Mouse (Mus musculus) embryonic facial prominence, embryonic 15.5 days (tissue): ENCODE data around the gene Chat. TPM values are rescaled to one million over a fixed set of nuclear protein-coding genes. Genes with fewer than 3 reads are reported as not detected.

Experiments used
- ATAC-seq: fragments of 200-750 bp; cut with Nextera tagmentation; 2 replicates; pipeline ENCODE4 v1.8.0; 2017; ENCODE audit warnings: low read depth, moderate TSS enrichment; ENCODE audit not compliant: insufficient number of reproducible peaks, low FRiP score, low TSS enrichment
- H3K27ac ChIP-seq: fragments of 300-500 bp; sonication (generic); replicated peaks from 2 replicates; pipeline ENCODE4 v1.5.1; 2015; ENCODE audit warnings: mild to moderate bottlenecking, inconsistent platforms
- H3K27me3 ChIP-seq: fragments of 300-500 bp; sonication (generic); 2 replicates; pipeline ENCODE4 v1.6.1; 2015; ENCODE audit warnings: inconsistent platforms
- H3K36me3 ChIP-seq: fragments of 300-500 bp; sonication (generic); 2 replicates; pipeline ENCODE4 v1.6.1; 2015; ENCODE audit warnings: mild to moderate bottlenecking, inconsistent platforms
- H3K4me1 ChIP-seq: fragments of 300-500 bp; sonication (generic); 2 replicates; pipeline ENCODE4 v1.6.1; 2015; ENCODE audit warnings: inconsistent platforms
- H3K4me2 ChIP-seq: fragments of 300-500 bp; sonication (generic); replicated peaks from 2 replicates; pipeline ENCODE4 v1.6.1; 2015; ENCODE audit warnings: mild to moderate bottlenecking, inconsistent platforms
- H3K4me3 ChIP-seq: fragments of 300-500 bp; sonication (generic); replicated peaks from 2 replicates; pipeline ENCODE4 v1.5.1; 2015; ENCODE audit warnings: mild to moderate bottlenecking, inconsistent platforms
- H3K9ac ChIP-seq: fragments of 300-500 bp; sonication (generic); 2 replicates; pipeline ENCODE4 v1.6.1; 2015; ENCODE audit warnings: inconsistent platforms
- H3K9me3 ChIP-seq: fragments of 300-500 bp; sonication (generic); replicated peaks from 2 replicates; pipeline ENCODE4 v1.6.1; 2016; ENCODE audit warnings: inconsistent platforms
- WGBS: fragments of 180-500 bp; shearing (Covaris S2); methylation state at CpG from one replicate; pipeline ENCODE4 v1.1.7; 2015; 5-methylcytosine and 5-hydroxymethylcytosine counted together
- polyA plus RNA-seq: library from polyadenylated mRNA; unstranded; fragments of >200 nt; fragmentation: Nextera tagmentation; extraction: Ambion mirVana; gene quantifications from 2 replicates; pipeline ENCODE4 v1.2.1, GENCODE M21; 2015

Gene Chat
- polyA plus RNA-seq: 0.05 TPM in 1 of 2 replicates, not detected in the other

DNA sequence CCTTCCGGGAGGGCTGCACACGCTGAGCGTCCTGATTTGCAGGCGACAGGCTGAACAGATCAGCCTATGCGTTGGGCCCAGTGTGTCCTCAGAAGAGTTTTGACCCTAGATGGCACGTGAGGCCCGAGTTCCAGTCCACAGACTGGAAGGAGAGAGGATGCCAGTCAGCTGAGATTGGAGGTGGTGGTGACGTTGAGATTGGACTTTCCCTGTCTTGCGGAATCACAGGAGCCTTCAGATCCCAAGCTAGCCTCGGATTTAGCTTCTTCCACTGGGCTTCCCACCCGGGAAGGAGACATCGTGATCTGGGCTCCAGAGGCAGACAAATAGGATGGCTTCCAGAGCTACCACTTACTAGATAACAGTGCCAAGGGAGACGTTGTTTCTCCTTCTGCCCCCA, at the start of gene Chat:
Gene Chat (minus strand): TSS at position 101 of the 400 bp plus-strand sequence.
- Histone ChIP-seq H3K9me3 (no peaks in the 10 kb centered on the region), H3K36me3 (no peaks in the 10 kb centered on the region), H3K27ac (no peak within 1 kb of the TSS), H3K9ac (no peak within 1 kb of the TSS), H3K4me1 (peaks cover 27% of the 10 kb centered on the region), H3K4me2 (peak within 1 kb of the TSS; percentile 81), H3K27me3 (peaks cover 86% of the 10 kb centered on the region), H3K4me3 (peak within 1 kb of the TSS; percentile 42)
- no peak for ATAC-seq
- 16% methylated on average over 13 of the region's 13 CpGs for WGBS

DNA sequence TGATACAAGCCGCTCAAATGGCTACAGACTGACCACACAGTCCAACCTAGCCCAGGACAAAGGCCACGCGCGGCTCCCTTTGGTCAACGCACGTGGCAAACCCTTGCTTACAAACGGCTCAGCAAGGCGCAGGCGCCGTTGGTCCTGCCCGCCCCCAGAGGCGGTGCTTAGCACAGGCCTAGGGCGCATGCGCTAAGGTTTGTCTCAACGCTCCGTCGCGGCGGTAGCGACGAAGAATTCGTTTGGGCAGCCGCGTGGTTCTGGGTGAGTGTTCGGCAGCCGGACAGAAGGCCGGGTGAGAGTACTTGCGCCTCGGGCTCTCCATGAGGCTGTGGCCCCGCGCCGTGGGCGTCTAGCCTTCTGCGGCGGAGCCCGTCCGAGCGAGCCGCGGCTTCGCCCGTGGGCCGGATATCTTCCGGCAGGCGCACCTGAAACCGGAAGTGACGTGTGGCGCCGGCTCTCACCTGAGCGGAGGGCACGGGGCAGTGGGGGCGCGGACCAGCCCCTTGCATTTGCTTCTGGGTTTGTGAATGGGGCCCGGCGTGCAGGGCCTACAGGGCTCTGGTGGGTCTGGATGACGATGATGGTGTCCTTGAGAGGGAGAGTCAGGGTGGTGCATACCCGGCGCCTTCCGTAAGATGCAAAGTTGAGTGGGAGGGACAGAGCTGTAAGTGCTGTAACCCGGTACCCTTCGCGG, 47.7 kb upstream of the Chat start, which contains the start of gene Ercc6:
Gene Ercc6 (plus strand): TSS at position 186 of the 697 bp plus-strand sequence.
- Histone ChIP-seq H3K4me1 (peaks cover 19% of the 10 kb centered on the region), H3K27ac (peak within 1 kb of the TSS; percentile 82), H3K4me2 (peak within 1 kb of the TSS; percentile 72), H3K9me3 (no peaks in the 10 kb centered on the region), H3K9ac (peak within 1 kb of the TSS; percentile 66), H3K27me3 (no peaks in the 10 kb centered on the region), H3K4me3 (peak within 1 kb of the TSS; percentile 90), H3K36me3 (peaks cover 15% of the 10 kb centered on the region)
- under 1% methylated on average over 62 of the region's 62 CpGs for WGBS
- ATAC-seq: peak; percentile 93

DNA sequence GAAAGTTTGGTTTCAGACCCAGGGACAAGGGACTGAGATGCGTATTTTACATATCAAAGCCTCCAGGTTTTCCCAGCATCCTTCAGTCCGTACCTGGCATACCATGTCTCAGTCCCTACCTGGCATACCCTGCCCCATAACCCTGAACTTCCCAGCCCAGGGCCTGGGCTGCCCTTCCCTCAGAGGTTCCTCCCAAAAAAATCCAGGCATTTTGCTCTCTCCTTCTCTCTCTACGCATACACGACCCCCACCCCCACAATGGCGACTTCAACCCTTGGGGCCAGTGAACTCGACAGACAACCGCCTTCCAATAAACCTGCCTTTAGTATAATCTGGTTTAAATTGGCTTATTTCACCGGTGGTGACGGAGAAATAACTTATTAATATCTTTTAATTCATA, 47.1 kb upstream of the Chat start:
- H3K36me3 ChIP-seq: peaks cover 12% of the 10 kb centered on the region
- 35% methylated on average over 9 of the region's 9 CpGs for WGBS
- H3K27ac ChIP-seq: no peak overlapping the region
- peak overlapping the region; percentile 90 for H3K4me3 ChIP-seq
- no peaks in the 10 kb centered on the region for H3K9me3 ChIP-seq
- peak overlapping the region; percentile 66; the same call in 1 of the 2 replicates for H3K9ac ChIP-seq
- H3K4me2 ChIP-seq: peak overlapping the region; percentile 72
- peaks cover 19% of the 10 kb centered on the region for H3K4me1 ChIP-seq
- ATAC-seq: no peak
- no peaks in the 10 kb centered on the region for H3K27me3 ChIP-seq

DNA sequence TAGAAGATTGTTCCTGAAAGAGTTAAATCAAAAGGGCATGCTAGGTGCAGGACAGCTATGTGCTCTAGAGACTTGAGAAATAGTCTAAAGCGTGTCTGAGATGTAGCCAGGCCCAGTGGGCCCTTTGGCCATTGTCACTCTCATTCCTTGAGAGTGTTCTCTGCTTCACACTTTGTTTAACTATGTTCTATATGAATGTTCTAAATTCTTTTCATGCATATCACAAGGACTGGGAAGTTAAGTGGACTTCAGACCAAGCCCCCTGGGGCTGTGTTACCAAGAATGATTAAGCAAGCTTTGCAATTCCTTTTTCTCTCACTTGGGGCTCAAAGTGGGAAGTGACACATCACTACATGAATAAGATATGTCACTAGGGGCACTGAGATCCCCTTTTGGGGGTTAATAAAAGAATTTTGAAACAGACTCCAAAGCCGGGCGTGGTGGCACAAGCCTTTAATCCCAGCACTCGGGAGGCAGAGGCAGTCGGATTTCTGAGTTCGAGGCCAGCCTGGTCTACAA, 43.7 kb upstream of the Chat start:
- no peak overlapping the region for H3K9ac ChIP-seq
- H3K36me3 ChIP-seq: no peaks in the 10 kb centered on the region
- 79% methylated on average over 6 of the region's 6 CpGs for WGBS
- peaks cover 12% of the 10 kb centered on the region for H3K4me1 ChIP-seq
- no peak overlapping the region for H3K27ac ChIP-seq
- ATAC-seq: no peak
- no peak overlapping the region for H3K4me3 ChIP-seq
- no peak overlapping the region for H3K4me2 ChIP-seq
- no peaks in the 10 kb centered on the region for H3K9me3 ChIP-seq
- H3K27me3 ChIP-seq: no peaks in the 10 kb centered on the region

- no peak overlapping the region for H3K27ac ChIP-seq
- peaks cover 4% of the 10 kb centered on the region for H3K4me1 ChIP-seq
- H3K4me2 ChIP-seq: no peak overlapping the region
- H3K4me3 ChIP-seq: no peak overlapping the region
- H3K36me3 ChIP-seq: no peaks in the 10 kb centered on the region
- H3K9ac ChIP-seq: no peak overlapping the region
- no peaks in the 10 kb centered on the region for H3K27me3 ChIP-seq
- H3K9me3 ChIP-seq: no peaks in the 10 kb centered on the region
- no peak for ATAC-seq
- WGBS: 55% methylated on average over 10 of the region's 10 CpGs
Measured at GRCm38 (mm10) chr14:32508105-32508835, 42.5 kb upstream of the Chat start.

DNA sequence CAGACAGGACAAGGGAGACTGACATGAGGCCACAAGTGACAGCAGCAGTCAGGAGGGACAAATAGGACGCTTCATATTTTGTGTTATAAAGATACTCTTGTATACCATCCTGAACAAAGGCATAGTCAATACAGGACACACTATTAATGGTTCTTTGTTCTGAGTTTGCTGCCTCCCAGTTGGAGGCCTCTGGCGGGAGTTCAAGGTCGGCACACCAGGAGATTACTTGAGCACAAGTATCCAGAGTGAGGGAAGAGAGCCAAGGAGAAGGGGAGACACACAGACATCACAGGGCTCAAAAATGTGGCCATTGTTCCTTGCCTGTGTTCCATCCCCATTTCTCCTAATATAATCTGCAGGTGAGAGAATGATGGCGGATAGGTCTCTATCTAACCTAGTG, 41.4 kb upstream of the Chat start:
- H3K36me3 ChIP-seq: no peaks in the 10 kb centered on the region
- WGBS: 87% methylated on average over 4 of the region's 4 CpGs
- ATAC-seq: no peak
- H3K27ac ChIP-seq: no peak overlapping the region
- no peak overlapping the region for H3K9ac ChIP-seq
- H3K4me3 ChIP-seq: no peak overlapping the region
- no peaks in the 10 kb centered on the region for H3K4me1 ChIP-seq
- H3K4me2 ChIP-seq: no peak overlapping the region
- no peaks in the 10 kb centered on the region for H3K9me3 ChIP-seq
- H3K27me3 ChIP-seq: no peaks in the 10 kb centered on the region

GRCm38 (mm10) chr14:32506329-32506728, 40.5 kb upstream of the Chat start:
- no peaks in the 10 kb centered on the region for H3K4me1 ChIP-seq
- H3K36me3 ChIP-seq: no peaks in the 10 kb centered on the region
- H3K4me3 ChIP-seq: no peak overlapping the region
- WGBS: 75% methylated on average over 10 of the region's 10 CpGs
- no peak overlapping the region for H3K4me2 ChIP-seq
- H3K9ac ChIP-seq: no peak overlapping the region
- H3K27ac ChIP-seq: no peak overlapping the region
- no peaks in the 10 kb centered on the region for H3K27me3 ChIP-seq
- no peak for ATAC-seq
- H3K9me3 ChIP-seq: no peaks in the 10 kb centered on the region

- no peaks in the 10 kb centered on the region for H3K27me3 ChIP-seq
- 85% methylated on average over 1 of the region's 1 CpGs for WGBS
- no peaks in the 10 kb centered on the region for H3K9me3 ChIP-seq
- ATAC-seq: no peak
- no peaks in the 10 kb centered on the region for H3K4me1 ChIP-seq
- H3K36me3 ChIP-seq: no peaks in the 10 kb centered on the region
- H3K4me3 ChIP-seq: no peak overlapping the region
- no peak overlapping the region for H3K9ac ChIP-seq
- H3K4me2 ChIP-seq: no peak overlapping the region
- H3K27ac ChIP-seq: no peak overlapping the region
Measured at GRCm38 (mm10) chr14:32503897-32504296, 38.1 kb upstream of the Chat start.

DNA sequence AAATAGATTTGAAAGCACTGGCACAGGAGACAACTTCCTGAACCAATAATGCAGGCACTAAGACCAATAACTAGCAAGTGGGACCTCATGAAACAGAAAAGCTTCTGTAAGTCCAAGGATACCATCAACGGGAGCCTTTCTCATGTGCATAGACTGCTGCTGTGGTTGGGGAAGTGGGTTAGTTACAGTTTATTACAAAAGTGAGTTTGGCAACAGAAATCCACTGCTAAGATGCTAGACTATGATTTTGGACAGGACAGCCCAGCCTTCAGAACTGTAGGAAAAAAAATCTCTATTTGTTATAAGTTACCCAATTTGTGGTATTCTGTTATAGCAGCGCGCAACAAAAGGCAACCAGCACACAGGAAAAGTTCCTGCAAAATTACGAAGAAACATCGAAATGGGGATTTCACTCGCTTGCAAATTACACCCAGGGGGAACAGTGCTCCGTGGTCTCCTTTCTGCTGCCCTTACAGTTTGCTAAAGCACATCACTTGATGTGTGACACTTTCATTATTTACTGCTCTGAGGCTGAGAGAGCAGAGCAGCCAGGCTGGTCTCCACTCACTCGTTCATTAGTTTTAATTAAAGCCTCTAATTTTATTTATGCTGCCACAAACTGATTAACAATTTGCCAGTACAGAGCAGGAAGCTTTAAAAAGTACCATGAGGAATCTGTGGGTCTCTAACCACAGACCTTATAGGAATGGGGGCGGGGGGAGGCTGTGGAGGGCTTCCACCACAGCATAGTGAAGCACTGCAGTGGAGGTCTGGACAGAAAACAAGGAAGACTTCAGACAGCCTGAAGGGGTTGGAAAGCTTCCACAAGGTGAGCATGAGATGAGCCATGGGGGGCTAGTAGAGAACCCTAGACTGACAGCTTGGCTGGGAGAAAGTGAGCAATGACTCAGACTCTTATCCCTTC, 37.2 kb upstream of the Chat start:
- no peak overlapping the region for H3K4me3 ChIP-seq
- H3K9me3 ChIP-seq: no peaks in the 10 kb centered on the region
- H3K27ac ChIP-seq: no peak overlapping the region
- ATAC-seq: no peak
- H3K27me3 ChIP-seq: no peaks in the 10 kb centered on the region
- H3K4me2 ChIP-seq: no peak overlapping the region
- H3K4me1 ChIP-seq: no peaks in the 10 kb centered on the region
- no peaks in the 10 kb centered on the region for H3K36me3 ChIP-seq
- H3K9ac ChIP-seq: no peak overlapping the region
- 64% methylated on average over 9 of the region's 9 CpGs for WGBS

GRCm38 (mm10) chr14:32501303-32501702, 35.5 kb upstream of the Chat start:
- Histone ChIP-seq H3K4me1 (no peaks in the 10 kb centered on the region), H3K9me3 (no peaks in the 10 kb centered on the region), H3K27me3 (no peaks in the 10 kb centered on the region), H3K4me3 (no peak overlapping the region), H3K27ac (no peak overlapping the region), H3K4me2 (no peak overlapping the region), H3K36me3 (no peaks in the 10 kb centered on the region), H3K9ac (no peak overlapping the region)
- ATAC-seq: no peak
- WGBS: 61% methylated on average over 2 of the region's 2 CpGs
